Mouse (Mus musculus) limb, embryonic 10.5 days (tissue): ENCODE results near the gene Lrrc59. TPM values are rescaled to one million over a fixed set of nuclear protein-coding genes. Genes with fewer than 3 reads are reported as not detected.
"Not testable (repeated sequence)": the region's sequence is repeated elsewhere in the genome, so short reads cannot be mapped to it uniquely, and the experiment has no call there.

Experiments used
- DNase-seq: peaks from one replicate; pipeline ENCODE4 v3.0.0-alpha.2; 2017; ENCODE audit warnings: low spot score
- H3K27ac ChIP-seq: fragments of 300-500 bp; sonication (generic); 2 replicates; pipeline ENCODE4 v1.5.1; 2016; ENCODE audit warnings: mild to moderate bottlenecking
- H3K27me3 ChIP-seq: fragments of 300-500 bp; sonication (generic); 2 replicates; pipeline ENCODE4 v1.6.1; 2016; ENCODE audit warnings: low read depth, mild to moderate bottlenecking; ENCODE audit not compliant: poor library complexity, severe bottlenecking
- H3K36me3 ChIP-seq: fragments of 300-500 bp; sonication (generic); 2 replicates; pipeline ENCODE4 v1.6.1; 2016; ENCODE audit warnings: mild to moderate bottlenecking, moderate library complexity
- H3K4me1 ChIP-seq: fragments of 300-500 bp; sonication (generic); 2 replicates; pipeline ENCODE4 v1.6.1; 2016
- H3K4me3 ChIP-seq: fragments of 300-500 bp; sonication (generic); 2 replicates; pipeline ENCODE4 v1.5.1; 2016; ENCODE audit warnings: mild to moderate bottlenecking, moderate library complexity
- H3K9me3 ChIP-seq: fragments of 300-500 bp; sonication (generic); replicated peaks from 2 replicates; pipeline ENCODE4 v1.6.1; 2016; ENCODE audit warnings: mild to moderate bottlenecking
- WGBS: fragments of 180-500 bp; shearing (Covaris S2); methylation state at CpG from one replicate; pipeline ENCODE4 v1.1.7; 2016; 5-methylcytosine and 5-hydroxymethylcytosine counted together
- polyA plus RNA-seq: library from polyadenylated mRNA; unstranded; fragments of >200 nt; fragmentation: Nextera tagmentation; extraction: Ambion mirVana; gene quantifications from 2 replicates; pipeline ENCODE4 v1.2.1, GENCODE M21; 2016

Gene Lrrc59
- polyA plus RNA-seq, 1 experiment from 2014 or later: 274 TPM

DNA sequence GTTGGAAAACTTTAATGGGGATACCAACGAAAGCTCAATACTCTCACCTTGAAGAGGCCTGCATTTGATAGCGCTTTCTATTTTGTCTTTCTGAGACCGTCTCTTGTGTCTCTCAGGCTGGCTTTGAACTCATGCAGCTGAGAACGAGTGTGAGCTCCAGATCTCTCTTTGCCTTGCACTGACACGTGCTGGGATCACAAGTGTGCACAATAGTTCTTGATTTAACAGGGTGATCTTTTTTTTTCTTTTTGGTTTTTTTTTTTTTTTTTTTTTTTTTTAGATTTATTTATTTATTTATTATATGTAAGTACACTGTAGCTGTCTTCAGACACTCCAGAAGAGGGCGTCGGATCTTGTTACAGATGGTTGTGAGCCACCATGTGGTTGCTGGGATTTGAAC lies 21.7 kb downstream of the Lrrc59 start:
- not testable (repeated sequence) for H3K9me3 ChIP-seq, H3K27me3 ChIP-seq, H3K27ac ChIP-seq, DNase-seq, H3K4me3 ChIP-seq
- WGBS: 98% methylated on average over 7 of the region's 7 CpGs
- H3K4me1 ChIP-seq: peaks cover 14% of the 10 kb centered on the region
- H3K36me3 ChIP-seq: peaks cover 63% of the 10 kb centered on the region

DNA sequence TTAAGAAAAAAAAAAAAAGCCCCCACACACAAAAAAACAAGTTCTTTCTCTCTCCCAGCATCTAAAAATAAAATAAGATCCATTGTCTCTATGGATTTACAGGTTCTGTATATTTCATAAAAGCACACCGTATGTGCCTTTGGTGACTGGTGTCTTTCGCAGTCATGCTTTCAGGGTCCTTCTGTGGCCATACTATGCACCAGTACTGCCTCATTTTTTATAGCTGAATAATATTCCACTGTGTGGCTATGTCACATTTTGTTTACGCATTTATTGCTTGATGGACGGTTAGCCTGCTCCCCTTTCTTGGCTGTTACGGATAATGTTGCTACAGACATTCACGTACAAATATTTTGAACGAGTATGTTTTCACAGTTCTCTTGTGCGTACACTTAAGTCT lies 23.4 kb downstream of the Lrrc59 start:
- no peak for DNase-seq
- WGBS: 55% methylated on average over 8 of the region's 8 CpGs
- H3K27me3 ChIP-seq: no peaks in the 10 kb centered on the region
- peak overlapping the region; percentile 71 for H3K4me3 ChIP-seq
- peaks cover 14% of the 10 kb centered on the region for H3K4me1 ChIP-seq
- H3K9me3 ChIP-seq: no peaks in the 10 kb centered on the region
- H3K27ac ChIP-seq: peak overlapping the region; percentile 93; the same call in 1 of the 2 replicates
- H3K36me3 ChIP-seq: peaks cover 62% of the 10 kb centered on the region

DNA sequence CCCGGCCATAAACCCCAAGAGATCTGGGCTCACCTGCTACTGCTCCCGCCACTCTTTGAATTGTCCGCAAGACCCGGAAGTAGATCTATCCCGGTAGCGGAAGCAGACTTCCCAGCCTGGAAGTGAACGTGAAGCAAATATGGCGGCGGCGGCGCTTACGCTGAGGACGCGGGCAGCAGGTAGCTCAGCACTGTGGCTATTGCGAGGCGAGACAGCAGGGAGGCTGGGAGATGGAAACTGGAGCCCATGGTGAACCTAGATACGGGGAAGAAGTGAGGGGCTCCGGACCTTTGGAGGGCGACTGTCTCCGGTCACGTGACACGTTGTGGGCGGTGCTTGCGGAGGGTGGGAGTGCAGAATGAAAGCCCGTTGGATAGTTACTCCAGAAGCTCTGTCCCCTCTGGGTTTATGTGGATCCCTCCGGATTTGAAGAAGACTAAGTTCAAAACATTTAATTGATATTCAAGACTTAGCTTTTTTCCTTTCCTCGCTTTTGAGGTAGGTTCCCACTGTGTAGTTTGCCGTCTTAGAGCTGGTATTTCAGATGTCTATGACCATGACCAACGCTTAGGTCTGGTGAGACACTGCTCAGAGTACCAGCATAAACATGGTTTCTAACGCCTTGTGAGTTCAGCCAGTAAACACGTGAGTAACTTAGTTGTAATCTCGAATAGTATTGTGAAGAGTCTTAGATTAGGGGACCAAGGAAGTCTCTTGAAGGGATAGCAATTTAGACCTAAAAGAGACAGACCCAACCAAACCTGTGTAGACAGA lies 24.3 kb downstream of the Lrrc59 start, which contains the start of the genes Mrpl27 and Eme1:
Mrpl27 (plus strand) TSS at position 105 of the 774 bp plus-strand sequence.
Eme1 (minus strand) TSS at position 302 of the 774 bp plus-strand sequence.
- DNase-seq: peak; percentile 86
- 2% methylated on average over 32 of the region's 32 CpGs for WGBS
- peak within 1 kb of the TSS; percentile 71 for H3K4me3 ChIP-seq
- H3K36me3 ChIP-seq: peaks cover 62% of the 10 kb centered on the region
- no peaks in the 10 kb centered on the region for H3K27me3 ChIP-seq
- peaks cover 14% of the 10 kb centered on the region for H3K4me1 ChIP-seq
- no peaks in the 10 kb centered on the region for H3K9me3 ChIP-seq
- peak within 1 kb of the TSS; percentile 93 for H3K27ac ChIP-seq

- WGBS: 75% methylated on average over 1 of the region's 1 CpGs
- H3K9me3 ChIP-seq: no peaks in the 10 kb centered on the region
- no peak overlapping the region for H3K27ac ChIP-seq
- H3K4me1 ChIP-seq: no peaks in the 10 kb centered on the region
- DNase-seq: no peak
- H3K27me3 ChIP-seq: no peaks in the 10 kb centered on the region
- H3K36me3 ChIP-seq: peaks cover 95% of the 10 kb centered on the region
- H3K4me3 ChIP-seq: no peak overlapping the region
Observed at GRCm38 (mm10) chr11:94661344-94661743, 31.8 kb downstream of the Lrrc59 start.

- DNase-seq: no peak
- Histone ChIP-seq H3K27ac (no peak overlapping the region), H3K4me3 (no peak overlapping the region), H3K9me3 (no peaks in the 10 kb centered on the region), H3K4me1 (no peaks in the 10 kb centered on the region), H3K27me3 (no peaks in the 10 kb centered on the region), H3K36me3 (peaks cover 98% of the 10 kb centered on the region)
- 93% methylated on average over 6 of the region's 6 CpGs for WGBS
Observed at GRCm38 (mm10) chr11:94665281-94665680, 35.7 kb downstream of the Lrrc59 start.

DNA sequence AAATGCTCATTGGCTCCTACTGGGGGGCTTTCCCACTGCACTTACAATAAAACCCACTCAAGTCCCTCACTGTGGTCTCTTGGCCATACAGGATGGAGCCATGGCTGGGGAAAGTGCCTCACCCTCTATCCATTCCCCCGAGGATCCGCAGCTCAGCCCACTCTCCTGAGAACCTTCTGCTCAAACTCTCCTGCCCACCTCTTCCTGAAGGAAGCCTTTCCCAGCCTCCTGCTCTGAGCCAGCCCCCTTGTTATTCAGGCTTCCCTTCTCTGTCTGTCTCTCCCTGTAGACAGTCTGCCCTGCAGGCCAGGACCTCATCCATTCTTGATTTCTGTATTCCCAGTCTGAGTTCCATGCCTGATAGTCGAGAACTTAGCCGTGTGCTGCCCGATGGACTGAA lies 45.4 kb downstream of the Lrrc59 start:
- no peak overlapping the region for H3K4me3 ChIP-seq
- no peaks in the 10 kb centered on the region for H3K27me3 ChIP-seq
- no peaks in the 10 kb centered on the region for H3K9me3 ChIP-seq
- WGBS: 90% methylated on average over 5 of the region's 5 CpGs
- H3K4me1 ChIP-seq: peaks cover 38% of the 10 kb centered on the region
- H3K27ac ChIP-seq: no peak overlapping the region
- peaks cover 27% of the 10 kb centered on the region for H3K36me3 ChIP-seq
- no peak for DNase-seq

DNA sequence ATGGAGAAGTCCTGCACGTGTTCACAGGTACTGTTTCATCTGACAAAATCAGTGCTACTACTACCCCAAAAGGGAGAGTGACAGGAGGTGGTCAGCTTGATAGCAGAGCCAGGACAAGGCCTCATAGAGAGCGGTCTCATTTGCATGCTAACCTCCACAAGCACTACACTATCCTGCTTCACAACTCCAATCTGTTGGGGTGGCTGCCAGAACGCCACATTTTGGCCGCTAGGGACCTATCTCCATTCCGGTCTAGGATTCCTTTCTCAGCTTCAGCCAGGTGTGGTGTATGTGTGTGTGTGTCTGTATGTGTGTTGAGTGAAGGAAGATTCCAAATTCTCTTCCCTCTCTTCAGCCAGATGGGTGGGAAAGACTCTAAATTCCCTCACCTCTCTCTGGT lies 45.9 kb downstream of the Lrrc59 start:
- peaks cover 23% of the 10 kb centered on the region for H3K36me3 ChIP-seq
- 88% methylated on average over 5 of the region's 5 CpGs for WGBS
- H3K9me3 ChIP-seq: no peaks in the 10 kb centered on the region
- H3K4me1 ChIP-seq: peaks cover 38% of the 10 kb centered on the region
- H3K27ac ChIP-seq: no peak overlapping the region
- no peaks in the 10 kb centered on the region for H3K27me3 ChIP-seq
- DNase-seq: no peak
- H3K4me3 ChIP-seq: 0 out of 2 replicates have a peak overlapping the region, but pooled peaks have one; percentile 99

DNA sequence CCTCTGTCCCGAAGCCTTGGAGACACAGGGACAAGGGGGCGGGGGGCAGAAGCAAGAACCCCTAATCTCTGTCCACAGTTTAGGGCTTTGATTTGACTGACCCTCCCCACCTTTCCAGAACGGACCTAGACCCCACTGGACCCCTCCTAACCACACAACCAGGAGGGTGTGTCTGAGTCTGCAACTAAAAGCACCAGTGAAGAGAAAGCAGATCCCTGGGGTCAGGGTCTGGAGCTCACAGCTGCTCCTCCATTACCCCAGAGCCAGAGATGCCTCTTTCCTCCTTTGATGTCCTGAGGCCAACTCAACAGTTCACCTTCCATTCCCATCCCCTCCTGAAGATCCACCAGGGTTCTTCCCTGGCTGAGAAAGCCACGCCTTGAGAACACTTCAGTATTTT lies 46.7 kb downstream of the Lrrc59 start:
- Histone ChIP-seq H3K27me3 (no peaks in the 10 kb centered on the region), H3K4me1 (peaks cover 38% of the 10 kb centered on the region), H3K36me3 (peaks cover 15% of the 10 kb centered on the region), H3K9me3 (no peaks in the 10 kb centered on the region), H3K27ac (peak overlapping the region; percentile 98), H3K4me3 (peak overlapping the region; percentile 99)
- DNase-seq: no peak
- WGBS: 47% methylated on average over 4 of the region's 4 CpGs

GRCm38 (mm10) chr11:94676754-94677606 lies 47.4 kb downstream of the Lrrc59 start, which contains the start of gene Xylt2:
Gene Xylt2 (minus strand): TSS chr11:94677515.
- peak within 1 kb of the TSS; percentile 99 for H3K4me3 ChIP-seq
- H3K9me3 ChIP-seq: no peaks in the 10 kb centered on the region
- H3K27ac ChIP-seq: peak within 1 kb of the TSS; percentile 98
- H3K36me3 ChIP-seq: peaks cover 15% of the 10 kb centered on the region
- peak; percentile 93 for DNase-seq
- peaks cover 38% of the 10 kb centered on the region for H3K4me1 ChIP-seq
- no peaks in the 10 kb centered on the region for H3K27me3 ChIP-seq
- WGBS: under 1% methylated on average over 82 of the region's 82 CpGs

GRCm38 (mm10) chr11:94677607-94678145 lies 48.1 kb downstream of the Lrrc59 start:
- Histone ChIP-seq H3K36me3 (peaks cover 15% of the 10 kb centered on the region), H3K9me3 (no peaks in the 10 kb centered on the region), H3K4me1 (peaks cover 38% of the 10 kb centered on the region), H3K27ac (peak overlapping the region; percentile 98), H3K4me3 (peak overlapping the region; percentile 99), H3K27me3 (no peaks in the 10 kb centered on the region)
- WGBS: 36% methylated on average over 15 of the region's 15 CpGs
- no peak for DNase-seq

DNA sequence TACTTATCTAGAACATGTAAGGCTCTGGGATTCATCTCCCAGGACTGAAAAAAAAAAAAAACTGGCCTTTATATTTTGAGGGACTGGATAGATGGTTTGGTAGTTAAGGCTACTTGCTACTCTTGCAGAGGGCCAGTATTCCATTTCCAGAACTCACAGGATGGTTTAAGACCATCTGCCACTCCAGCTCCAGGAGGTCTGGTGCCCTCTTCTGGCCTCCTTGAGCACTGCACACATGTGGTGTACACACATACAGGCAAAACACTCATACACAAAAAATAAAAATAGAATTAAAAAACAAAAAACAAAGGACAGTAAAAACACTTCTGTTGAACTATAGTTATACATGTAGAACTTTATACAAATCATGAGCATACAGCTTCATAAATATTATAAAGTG lies 51.1 kb downstream of the Lrrc59 start:
- H3K27me3 ChIP-seq: no peaks in the 10 kb centered on the region
- H3K4me1 ChIP-seq: peaks cover 22% of the 10 kb centered on the region
- DNase-seq: no peak
- H3K4me3 ChIP-seq: no peak overlapping the region
- no peaks in the 10 kb centered on the region for H3K36me3 ChIP-seq
- no peak overlapping the region for H3K27ac ChIP-seq
- H3K9me3 ChIP-seq: no peaks in the 10 kb centered on the region

DNA sequence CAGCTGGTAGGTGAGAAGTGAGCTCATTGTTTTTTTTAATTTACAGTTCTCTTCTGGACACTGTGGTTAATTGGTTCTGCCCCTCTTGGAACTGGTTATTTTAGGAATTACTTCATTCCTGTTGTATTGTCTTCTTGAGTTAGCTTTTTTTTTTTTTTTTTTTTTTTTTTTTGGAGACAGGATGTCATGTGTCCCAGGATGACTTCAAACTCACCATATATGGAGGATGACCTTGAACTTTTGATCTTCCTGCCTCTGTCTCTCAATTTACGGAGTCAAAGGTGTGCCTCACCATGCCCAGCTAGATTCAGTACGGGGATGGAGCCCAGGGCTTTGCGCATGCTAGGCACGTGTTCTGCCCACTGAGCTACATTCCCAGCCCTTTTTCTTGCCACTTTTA lies 52.1 kb downstream of the Lrrc59 start:
- H3K4me1 ChIP-seq: peaks cover 13% of the 10 kb centered on the region
- H3K27me3 ChIP-seq: no peaks in the 10 kb centered on the region
- no peak overlapping the region for H3K27ac ChIP-seq
- H3K9me3 ChIP-seq: no peaks in the 10 kb centered on the region
- H3K4me3 ChIP-seq: no peak overlapping the region
- H3K36me3 ChIP-seq: no peaks in the 10 kb centered on the region
- WGBS: 89% methylated on average over 4 of the region's 4 CpGs
- DNase-seq: no peak

DNA sequence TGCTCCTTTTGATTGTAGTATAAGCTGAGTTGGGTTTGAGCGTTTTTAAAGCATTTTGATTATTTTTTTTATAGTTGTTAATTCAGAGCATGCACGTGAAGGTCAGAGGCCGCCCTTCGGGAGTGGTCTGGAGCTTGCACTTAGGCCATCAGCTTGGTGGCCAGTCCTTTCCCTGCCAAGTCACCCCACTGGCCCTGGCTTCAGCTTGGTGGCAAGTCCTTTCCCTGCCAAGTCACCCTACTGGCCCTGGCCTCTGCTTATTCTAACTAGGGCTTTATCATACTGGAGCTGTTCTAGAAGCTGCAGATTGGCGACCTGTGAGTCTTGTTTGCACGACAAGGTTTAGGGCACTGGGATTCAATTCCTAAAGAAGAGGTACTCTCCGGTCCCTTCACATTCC lies 52.9 kb downstream of the Lrrc59 start:
- Histone ChIP-seq H3K4me3 (no peak overlapping the region), H3K27me3 (no peaks in the 10 kb centered on the region), H3K27ac (no peak overlapping the region), H3K4me1 (peaks cover 8% of the 10 kb centered on the region), H3K9me3 (no peaks in the 10 kb centered on the region), H3K36me3 (no peaks in the 10 kb centered on the region)
- DNase-seq: no peak
- 84% methylated on average over 7 of the region's 7 CpGs for WGBS
